Mouse (Mus musculus) frontal cortex, postnatal 10 days (tissue): Measurements from ENCODE around the gene Cbx7.

ENCODE experiments used
- DNase-seq, 2 experiments: peaks; one replicate each; pipeline ENCODE4 v3.0.0; 2022; ENCODE audit warnings: low spot score in 2 of 2, mixed read lengths in 1 of 2

Gene Cbx7

DNA sequence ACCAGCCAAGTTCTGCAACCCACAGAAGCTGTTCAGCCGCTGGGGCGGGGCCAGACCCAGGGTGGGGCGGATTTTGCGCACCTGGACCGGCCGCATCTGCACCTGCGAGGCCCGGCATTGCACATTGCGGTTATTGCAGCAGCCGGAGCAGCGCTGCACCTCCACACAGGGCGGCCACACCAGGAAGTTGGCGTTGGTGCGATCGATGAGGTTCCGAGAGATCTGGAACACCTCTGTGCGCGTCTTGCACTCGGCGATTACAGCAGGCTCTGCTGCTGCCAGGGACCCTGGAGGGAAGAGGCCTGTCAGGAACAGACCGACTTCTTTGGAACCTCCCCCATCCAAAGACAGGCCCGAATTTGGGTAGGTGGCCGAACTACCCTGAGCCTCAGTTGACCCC, 30.7 kb upstream of the Cbx7 start:
- DNase-seq, result no peak

DNA sequence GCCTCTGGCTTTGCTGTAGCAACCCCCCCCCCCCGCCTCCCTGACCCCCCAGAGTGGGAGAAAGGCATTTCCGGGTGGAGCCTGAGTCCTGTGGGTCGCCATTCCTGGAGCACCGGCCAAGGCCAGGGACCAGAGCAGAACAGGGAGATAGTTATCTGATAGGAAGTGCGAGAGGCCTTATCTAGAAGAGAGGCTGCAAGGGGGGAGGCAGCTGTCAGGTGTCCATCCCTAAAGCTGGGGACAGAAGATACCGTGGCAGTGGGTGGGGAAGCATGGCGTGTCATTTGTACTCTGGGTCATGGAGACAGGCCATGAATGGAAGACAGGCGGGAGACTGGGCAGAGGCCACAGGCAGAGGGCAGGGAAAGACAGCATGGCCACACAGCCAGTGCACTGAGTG, 29.8 kb upstream of the Cbx7 start:
- no peak for DNase-seq

- no peak for DNase-seq
Measured at GRCm38 (mm10) chr15:79997988-79998387, 27.1 kb upstream of the Cbx7 start.

- DNase-seq, result no peak
Measured at GRCm38 (mm10) chr15:79996781-79997180, 25.9 kb upstream of the Cbx7 start.

- DNase-seq, result no peak
Measured at GRCm38 (mm10) chr15:79995552-79995951, 24.6 kb upstream of the Cbx7 start.

DNA sequence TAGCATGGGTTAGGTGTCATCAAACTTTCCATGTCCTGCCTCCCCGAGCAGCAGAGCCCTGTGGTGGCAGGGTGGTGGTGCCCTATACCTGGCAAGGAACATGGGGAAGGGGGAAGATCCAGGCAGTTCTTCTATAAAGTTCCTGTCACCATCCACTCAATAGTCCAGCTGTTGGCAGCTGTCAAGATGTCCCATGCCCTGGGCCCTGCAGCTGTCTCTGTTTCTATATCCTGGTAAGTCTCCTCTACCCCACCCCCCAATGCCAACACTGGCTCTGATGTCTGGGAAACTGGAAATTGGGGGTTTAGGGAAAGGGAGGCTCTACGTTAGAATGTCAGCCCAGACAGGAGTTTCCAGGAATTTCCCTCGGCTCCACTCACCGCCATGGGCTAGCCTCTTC, 23.6 kb upstream of the Cbx7 start:
- no peak for DNase-seq

- no peak for DNase-seq
Measured at GRCm38 (mm10) chr15:79986182-79986581, 15.3 kb upstream of the Cbx7 start.

DNA sequence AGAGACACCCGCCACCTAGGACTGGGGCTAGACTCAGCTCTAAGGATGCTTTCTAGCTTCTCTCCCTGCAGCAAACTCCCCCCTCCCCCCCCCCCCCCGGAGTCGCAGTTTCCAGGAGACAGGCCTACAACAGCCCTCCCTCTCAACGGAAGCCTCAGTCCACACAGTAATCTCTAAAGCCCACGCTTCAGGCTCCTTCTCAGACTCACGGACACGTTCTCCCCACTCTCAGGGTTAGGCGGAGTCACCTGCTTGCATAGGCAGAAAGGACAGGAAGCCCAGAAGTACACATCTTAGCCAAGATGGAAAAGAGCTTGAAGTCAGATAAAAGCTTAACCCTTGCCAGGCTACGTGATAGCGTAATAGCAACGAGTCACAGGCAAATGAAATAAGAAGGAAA, 14.6 kb upstream of the Cbx7 start:
- no peak for DNase-seq

GRCm38 (mm10) chr15:79984152-79984551, 13.2 kb upstream of the Cbx7 start:
- DNase-seq, result no peak

- DNase-seq, result no peak
Measured at GRCm38 (mm10) chr15:79980716-79981115, 9.8 kb upstream of the Cbx7 start.

DNA sequence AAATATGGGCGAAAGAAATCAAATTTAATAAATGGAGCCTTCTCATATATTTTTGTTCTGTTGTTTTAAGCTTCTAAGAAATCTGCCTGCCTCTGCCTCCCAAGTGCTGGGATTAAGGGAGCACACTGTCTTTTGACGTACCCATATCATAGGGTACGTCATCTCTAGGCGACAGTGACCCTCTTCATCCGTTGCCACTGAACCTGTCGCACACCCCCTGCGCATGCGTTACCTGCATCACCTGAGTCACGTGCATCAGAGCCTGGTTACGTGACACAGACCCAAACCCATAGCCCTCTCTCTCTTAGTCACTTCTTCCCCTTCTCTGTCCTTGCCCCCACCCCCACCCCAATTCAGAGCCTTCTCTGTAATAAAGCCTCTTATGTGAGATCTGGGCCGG, 1.3 kb upstream of the Cbx7 start:
- DNase-seq, result no peak

DNA sequence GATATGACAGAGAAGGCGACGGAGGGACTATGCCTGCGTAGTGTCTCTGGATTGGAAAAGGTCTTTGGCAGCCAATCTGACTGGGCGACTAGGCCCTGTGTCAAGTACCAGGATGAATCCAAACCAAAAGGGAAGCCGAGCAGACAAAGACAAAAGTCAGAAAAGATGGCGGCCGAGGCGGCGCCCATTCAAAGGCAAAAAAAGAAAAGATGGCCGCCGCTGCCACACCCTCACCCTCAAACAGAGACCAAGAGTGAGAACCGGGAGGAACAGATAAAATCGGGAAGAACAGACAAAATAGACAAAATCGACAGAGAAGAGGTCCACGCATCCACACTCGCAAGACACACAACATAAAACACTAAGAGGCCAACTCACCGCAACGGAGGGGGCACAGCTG, 428 bp downstream of the Cbx7 start:
- no peak for DNase-seq

DNA sequence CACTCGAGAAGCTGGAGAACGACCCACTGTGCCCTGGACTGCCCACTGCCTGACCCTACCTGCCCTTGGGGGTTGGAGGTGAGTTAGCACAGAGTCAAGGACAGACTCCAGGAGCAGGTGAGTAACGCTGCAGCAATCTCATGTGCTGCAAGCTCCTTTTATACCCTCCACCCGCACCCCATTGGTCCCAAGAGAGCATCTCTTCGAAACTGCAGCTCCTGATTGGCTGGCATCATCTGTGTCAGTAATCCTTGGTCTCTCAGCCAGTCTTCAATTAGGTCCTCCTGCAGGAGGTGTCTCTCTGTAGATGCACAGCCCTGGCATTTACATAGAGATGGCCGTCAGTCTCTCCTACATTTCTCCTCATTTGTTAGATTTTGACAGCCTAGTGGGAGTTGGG, 3.6 kb downstream of the Cbx7 start:
- DNase-seq, result no peak

GRCm38 (mm10) chr15:79964376-79964775, 6.5 kb downstream of the Cbx7 start:
- no peak for DNase-seq

DNA sequence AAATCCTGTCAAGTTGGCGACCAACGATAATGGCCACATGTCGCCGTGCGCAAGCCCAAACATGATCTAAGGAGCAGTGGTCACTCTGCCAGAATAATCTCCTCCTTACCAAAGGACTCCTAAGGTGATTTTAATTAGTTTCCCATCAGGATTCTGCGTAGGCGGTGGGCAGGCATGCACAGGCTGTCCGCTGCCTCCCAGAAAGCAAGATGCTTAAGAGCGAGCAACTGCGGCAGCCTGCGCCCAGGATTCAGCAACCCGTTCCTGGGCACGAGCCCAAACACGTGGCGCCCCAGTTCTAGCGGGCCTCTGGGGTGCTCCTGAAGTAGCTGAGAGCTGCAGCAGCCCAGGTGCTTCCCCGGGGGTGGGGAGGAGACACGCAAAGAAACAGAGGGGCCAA, 8.3 kb downstream of the Cbx7 start:
- DNase-seq, result no peak

GRCm38 (mm10) chr15:79961366-79961921, 9.5 kb downstream of the Cbx7 start:
- no peak for DNase-seq

DNA sequence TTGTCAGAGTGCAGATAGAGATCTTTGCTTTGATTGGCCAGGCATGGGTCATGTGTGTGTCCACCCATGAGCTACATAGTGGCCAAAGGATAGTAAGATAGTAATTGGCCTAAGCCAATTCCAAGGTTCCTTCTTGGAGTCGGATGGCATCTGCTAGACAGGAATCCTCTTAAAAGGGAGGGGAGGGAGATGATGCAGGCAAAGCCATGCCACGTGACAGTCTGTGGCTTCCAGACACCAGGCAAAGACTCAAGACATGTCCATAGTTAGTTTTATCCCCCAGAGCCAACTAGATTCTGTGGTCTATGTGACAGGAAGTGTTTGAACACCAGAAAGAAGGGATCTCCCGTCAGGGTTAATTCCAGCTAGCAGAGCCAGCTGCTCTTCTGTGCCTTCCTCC, 12.5 kb downstream of the Cbx7 start:
- no peak for DNase-seq

- DNase-seq, result no peak
Measured at GRCm38 (mm10) chr15:79956559-79956958, 14.4 kb downstream of the Cbx7 start.

DNA sequence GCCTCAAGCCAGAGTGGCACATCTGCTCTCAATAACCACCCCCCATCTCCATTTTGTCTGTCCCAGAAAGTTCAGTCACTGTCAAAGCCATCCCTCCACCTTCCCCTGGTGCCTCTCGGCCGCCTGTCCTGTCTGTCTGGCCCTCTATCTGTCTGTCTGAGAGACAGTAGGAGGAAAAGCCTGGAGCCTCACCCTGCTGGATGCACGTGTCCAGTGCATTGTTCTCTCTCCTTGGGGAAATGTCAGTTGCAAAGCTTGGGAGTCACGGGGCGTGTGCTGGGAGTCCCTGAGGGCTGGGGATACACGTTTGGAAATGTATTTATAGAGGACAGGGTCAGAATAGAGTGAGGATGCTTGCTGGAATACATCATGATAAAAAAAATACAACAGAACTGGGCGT, 17.4 kb downstream of the Cbx7 start:
- no peak for DNase-seq

DNA sequence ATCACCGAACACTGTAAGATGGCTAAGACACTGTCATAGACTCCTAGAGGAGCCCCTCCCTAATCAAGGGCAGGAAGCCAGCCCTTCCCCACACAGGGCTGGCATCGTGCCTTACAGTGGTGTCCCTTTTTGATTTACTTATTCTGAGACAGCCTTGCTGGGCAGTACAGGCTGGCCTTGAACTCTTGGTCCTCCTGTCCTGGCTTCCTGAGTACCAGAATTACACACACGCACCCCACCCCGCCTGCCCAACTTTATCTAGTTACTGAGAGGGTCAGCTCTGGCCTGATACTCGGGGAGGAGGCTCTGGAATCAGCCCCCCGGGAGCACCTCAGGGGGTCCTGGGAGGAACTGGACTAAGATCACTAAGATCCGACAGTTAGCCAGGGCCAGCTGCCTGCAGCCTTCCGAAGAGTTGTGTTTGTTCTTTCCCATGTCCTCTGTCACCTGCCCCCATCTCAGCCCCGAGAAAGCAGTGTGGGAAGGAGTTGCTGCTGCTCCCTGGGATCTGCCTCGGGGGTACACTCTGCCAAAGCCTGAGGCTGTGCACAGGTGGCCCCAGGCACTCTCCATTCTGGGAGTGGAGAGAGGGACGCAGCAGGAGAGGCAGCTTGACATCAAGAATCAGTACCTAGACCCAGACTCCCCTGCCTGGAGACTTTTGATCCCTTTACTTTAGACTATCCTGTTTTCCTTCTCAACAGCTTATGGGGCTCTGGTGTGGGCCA, 18.3 kb downstream of the Cbx7 start:
- no peak for DNase-seq

GRCm38 (mm10) chr15:79951730-79952503, 19.0 kb downstream of the Cbx7 start:
- no peak for DNase-seq

GRCm38 (mm10) chr15:79951226-79951625, 19.7 kb downstream of the Cbx7 start:
- DNase-seq, result no peak
